Mouse (Mus musculus): ENCODE results near the gene Olfr1395.

The Olfr1395 gene

GRCm38 (mm10) chr11:49141974-49142373 lies at the start of gene Olfr1395:
Gene Olfr1395, plus strand, starts transcription at chr11:49142274.
- no peak for DNase-seq

- DNase-seq = no peak
Observed at GRCm38 (mm10) chr11:49092786-49093185, 49.3 kb upstream of the Olfr1395 start.

GRCm38 (mm10) chr11:49093861-49094660 lies 48.0 kb upstream of the Olfr1395 start:
- no peak for DNase-seq

- no peak for DNase-seq
Observed at GRCm38 (mm10) chr11:49095367-49095766, 46.7 kb upstream of the Olfr1395 start.

GRCm38 (mm10) chr11:49100409-49100808 lies 41.7 kb upstream of the Olfr1395 start:
- no peak for DNase-seq

- no peak for DNase-seq
Observed at GRCm38 (mm10) chr11:49101500-49101899, 40.6 kb upstream of the Olfr1395 start.

GRCm38 (mm10) chr11:49103047-49103693 lies 38.9 kb upstream of the Olfr1395 start:
- DNase-seq = peak; percentile 96

- DNase-seq = no peak
Observed at GRCm38 (mm10) chr11:49105752-49106151, 36.3 kb upstream of the Olfr1395 start.

GRCm38 (mm10) chr11:49107650-49108537 lies 34.2 kb upstream of the Olfr1395 start:
- no peak for DNase-seq

GRCm38 (mm10) chr11:49108833-49109232 lies 33.2 kb upstream of the Olfr1395 start:
- DNase-seq = peak; percentile 68

- DNase-seq = no peak
Observed at GRCm38 (mm10) chr11:49111000-49111399, 31.1 kb upstream of the Olfr1395 start.

GRCm38 (mm10) chr11:49112624-49113219 lies 29.4 kb upstream of the Olfr1395 start:
- DNase-seq = no peak

GRCm38 (mm10) chr11:49114158-49114557 lies 27.9 kb upstream of the Olfr1395 start:
- no peak for DNase-seq

GRCm38 (mm10) chr11:49114774-49115173 lies 27.3 kb upstream of the Olfr1395 start, which contains the start of gene Olfr1396:
Gene Olfr1396, minus strand, starts transcription at chr11:49114874.
- DNase-seq = no peak

GRCm38 (mm10) chr11:49119635-49120034 lies 22.4 kb upstream of the Olfr1395 start:
- no peak for DNase-seq

- DNase-seq = no peak
Observed at GRCm38 (mm10) chr11:49124169-49124568, 17.9 kb upstream of the Olfr1395 start.

GRCm38 (mm10) chr11:49154077-49154476 lies 12.0 kb downstream of the Olfr1395 start, which contains the start of gene Olfr1394:
Gene Olfr1394, plus strand, starts transcription at chr11:49154377.
- no peak for DNase-seq

GRCm38 (mm10) chr11:49156821-49157814 lies 15.0 kb downstream of the Olfr1395 start:
- DNase-seq = no peak

- peak; percentile 30 for DNase-seq
Observed at GRCm38 (mm10) chr11:49168839-49169611, 27.0 kb downstream of the Olfr1395 start.

GRCm38 (mm10) chr11:49170576-49170975 lies 28.5 kb downstream of the Olfr1395 start:
- DNase-seq = no peak

Measured in kidney, postnatal 10 days (tissue).